Mouse (Mus musculus) c-Kit-positive CD71-positive TER-119-positive erythroid progenitor cells, embryonic 14.5 days (primary cell): ENCODE measurements around the gene 9430007A20Rik.
"Not testable (repeated sequence)": the region's sequence is repeated elsewhere in the genome, so short reads cannot be mapped to it uniquely, and the experiment has no call there.

Experiments used
- DNase-seq: peaks from one replicate; pipeline ENCODE4 v3.0.0-alpha.2; 2013; ENCODE audit warnings: low spot score

The 9430007A20Rik gene

GRCm38 (mm10) chr4:144519522-144519921, at the start of gene 9430007A20Rik:
Gene 9430007A20Rik (plus strand): TSS chr4:144519822.
- DNase-seq, result no peak

GRCm38 (mm10) chr4:144493331-144493730, 26.3 kb upstream of the 9430007A20Rik start:
- DNase-seq, result no peak

- DNase-seq, result no peak
These were observed 13.1 kb upstream of the 9430007A20Rik start for GRCm38 (mm10) chr4:144506518-144506917.

- DNase-seq, result no peak
These were observed 25.1 kb downstream of the 9430007A20Rik start for GRCm38 (mm10) chr4:144544689-144545088.

- DNase-seq, result not testable (repeated sequence)
These were observed 25.7 kb downstream of the 9430007A20Rik start for GRCm38 (mm10) chr4:144545339-144545738.

- no peak for DNase-seq
These were observed 31.5 kb downstream of the 9430007A20Rik start for GRCm38 (mm10) chr4:144551156-144551555.

GRCm38 (mm10) chr4:144559792-144560191, 40.2 kb downstream of the 9430007A20Rik start:
- DNase-seq, result no peak

GRCm38 (mm10) chr4:144561205-144561604, 41.6 kb downstream of the 9430007A20Rik start:
- no peak for DNase-seq

- no peak for DNase-seq
These were observed 45.4 kb downstream of the 9430007A20Rik start, which contains the start of gene Gm13124 for GRCm38 (mm10) chr4:144565034-144565433. Gene Gm13124 (minus strand): TSS chr4:144565134.

GRCm38 (mm10) chr4:144567752-144568151, 48.1 kb downstream of the 9430007A20Rik start:
- no peak for DNase-seq
